Mouse (Mus musculus) intestine, postnatal 0 days (tissue): ENCODE results near the gene Col23a1. TPM values are rescaled to one million over a fixed set of nuclear protein-coding genes. Genes with fewer than 3 reads are reported as not detected.

Experiments
- ATAC-seq: fragments of 200-750 bp; cut with Nextera tagmentation; 2 replicates; pipeline ENCODE4 v1.8.0; 2017; ENCODE audit warnings: mild to moderate bottlenecking, moderate TSS enrichment, moderate library complexity
- H3K27ac ChIP-seq: fragments of 300-500 bp; sonication (generic); 2 replicates; pipeline ENCODE4 v1.5.1; 2014; ENCODE audit warnings: mild to moderate bottlenecking, low read depth, low read length, moderate library complexity
- H3K27me3 ChIP-seq: fragments of 300-500 bp; sonication (generic); replicated peaks from 2 replicates; pipeline ENCODE4 v1.6.1; 2014; ENCODE audit warnings: low read length, mixed read lengths; ENCODE audit not compliant: control insufficient read depth, insufficient read depth
- H3K36me3 ChIP-seq: fragments of 300-500 bp; sonication (generic); 2 replicates; pipeline ENCODE4 v1.6.1; 2014; ENCODE audit warnings: mild to moderate bottlenecking, moderate library complexity; ENCODE audit not compliant: control insufficient read depth, insufficient read depth
- H3K4me1 ChIP-seq: fragments of 300-500 bp; sonication (generic); replicated peaks from 2 replicates; pipeline ENCODE4 v1.6.1; 2014; ENCODE audit warnings: antibody characterized with exemption, low read length, mixed read lengths; ENCODE audit not compliant: control insufficient read depth, insufficient read depth
- H3K4me2 ChIP-seq: fragments of 300-500 bp; sonication (generic); replicated peaks from 2 replicates; pipeline ENCODE4 v1.6.1; 2014; ENCODE audit warnings: low read depth, mild to moderate bottlenecking, moderate library complexity
- H3K4me3 ChIP-seq: fragments of 300-500 bp; sonication (generic); 2 replicates; pipeline ENCODE4 v1.5.1; 2014; ENCODE audit warnings: low read depth, low read length
- H3K9ac ChIP-seq: fragments of 300-500 bp; sonication (generic); 2 replicates; pipeline ENCODE4 v1.6.1; 2014; ENCODE audit warnings: mild to moderate bottlenecking, low read depth, low read length
- H3K9me3 ChIP-seq: fragments of 300-500 bp; sonication (generic); 2 replicates; pipeline ENCODE4 v1.6.1; 2016; ENCODE audit warnings: mixed run types; ENCODE audit not compliant: control insufficient read depth
- CTCF ChIP-seq: sonication (generic); IDR thresholded peaks from 2 replicates; pipeline ENCODE4 v1.5.1; 2016; ENCODE audit warnings: low read depth, mild to moderate bottlenecking, control low read depth, antibody characterized with exemption, moderate library complexity
- WGBS: fragments of 180-500 bp; shearing (Covaris S2); extraction: QIAGEN DNeasy Blood & Tissue Kit; methylation state at CpG from one replicate; pipeline ENCODE4 v1.1.7; 2014; 5-methylcytosine and 5-hydroxymethylcytosine counted together
- polyA plus RNA-seq: library from polyadenylated mRNA; unstranded; fragments of >200 nt; fragmentation: Nextera tagmentation; extraction: Ambion mirVana; gene quantifications from 2 replicates; pipeline ENCODE4 v1.2.1, GENCODE M21; 2015

The Col23a1 gene
- polyA plus RNA-seq, 1 experiment from 2014 or later = 4.6 TPM

DNA sequence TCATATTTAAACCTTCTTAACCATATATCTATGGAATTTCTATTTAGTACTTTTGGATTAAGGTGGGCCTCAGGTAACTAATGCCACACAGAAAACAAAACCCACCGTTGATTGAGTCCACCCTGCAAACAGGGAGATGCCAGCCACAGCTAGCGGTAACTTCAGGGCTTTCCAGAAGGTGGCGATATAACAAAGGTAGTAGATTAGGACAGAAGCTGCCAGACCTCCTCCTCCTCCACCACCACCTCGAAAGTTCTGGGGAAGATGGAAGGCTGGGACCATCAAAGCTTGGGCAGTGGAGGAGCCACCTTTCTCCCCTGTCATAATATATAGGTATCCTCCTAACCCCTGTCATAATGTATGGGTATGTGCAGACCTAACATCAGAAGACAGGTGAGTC, 328.0 kb downstream of the Col23a1 start:
- no peak overlapping the region for H3K27ac ChIP-seq
- ATAC-seq = no peak
- TF ChIP-seq CTCF = peak; percentile 90
- no peaks in the 10 kb centered on the region for H3K9me3 ChIP-seq
- no peaks in the 10 kb centered on the region for H3K27me3 ChIP-seq
- no peak overlapping the region for H3K4me3 ChIP-seq
- H3K4me2 ChIP-seq = no peak overlapping the region
- no peak overlapping the region for H3K9ac ChIP-seq
- WGBS = 1% methylated on average over 4 of the region's 4 CpGs
- H3K36me3 ChIP-seq = peaks cover 4% of the 10 kb centered on the region
- peaks cover 3% of the 10 kb centered on the region; the same call in 1 of the 2 replicates for H3K4me1 ChIP-seq

DNA sequence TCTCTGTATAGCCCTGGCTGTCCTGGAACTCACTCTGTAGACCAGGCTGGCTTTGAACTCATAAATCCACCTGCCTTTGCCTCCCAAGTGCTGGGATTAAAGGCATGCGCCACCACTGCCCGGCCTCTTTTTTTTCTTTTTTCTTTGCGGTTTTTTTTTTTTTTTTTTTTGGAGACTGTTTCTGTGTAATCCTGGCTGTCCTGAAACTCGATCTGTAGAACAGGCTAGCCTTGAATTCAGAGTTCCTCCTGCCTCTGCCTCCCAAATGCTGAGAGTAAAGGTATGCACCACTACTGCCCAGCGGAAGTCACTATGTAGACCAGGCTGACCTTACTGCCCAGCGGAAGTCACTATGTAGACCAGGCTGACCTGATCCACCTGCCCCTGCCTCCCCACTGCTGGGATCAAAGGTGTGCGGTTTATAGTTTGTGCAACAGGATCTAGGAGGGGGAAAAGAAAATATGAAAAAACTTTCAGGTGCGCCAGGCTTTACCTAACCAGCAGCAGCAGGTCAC, 329.2 kb downstream of the Col23a1 start:
- peak overlapping the region; percentile 67; the same call in 1 of the 2 replicates for H3K27ac ChIP-seq
- 0 out of 2 replicates have a peak overlapping the region, but pooled peaks have one; percentile 22 for H3K9ac ChIP-seq
- H3K4me3 ChIP-seq = peak overlapping the region; percentile 28
- H3K4me2 ChIP-seq = peak overlapping the region; percentile 85
- no peak for TF ChIP-seq CTCF
- H3K36me3 ChIP-seq = peaks cover 16% of the 10 kb centered on the region
- peak; percentile 44 for ATAC-seq
- WGBS = 44% methylated on average over 8 of the region's 8 CpGs
- no peaks in the 10 kb centered on the region for H3K9me3 ChIP-seq
- no peaks in the 10 kb centered on the region for H3K27me3 ChIP-seq
- peaks cover 3% of the 10 kb centered on the region; the same call in 1 of the 2 replicates for H3K4me1 ChIP-seq

- Histone ChIP-seq H3K36me3 (peaks cover 22% of the 10 kb centered on the region), H3K4me1 (peaks cover 3% of the 10 kb centered on the region; the same call in 1 of the 2 replicates), H3K4me2 (peak within 1 kb of the TSS; percentile 85), H3K27ac (peak within 1 kb of the TSS; percentile 68), H3K9ac (peak within 1 kb of the TSS; percentile 66), H3K27me3 (no peaks in the 10 kb centered on the region), H3K4me3 (peak within 1 kb of the TSS; percentile 70), H3K9me3 (no peaks in the 10 kb centered on the region)
- ATAC-seq = peak; percentile 86
- 0 out of 2 replicates have a peak, but pooled peaks have one; percentile 2 for TF ChIP-seq CTCF
- WGBS = under 1% methylated on average over 51 of the region's 51 CpGs
Measured at GRCm38 (mm10) chr11:51619409-51620060, 329.8 kb downstream of the Col23a1 start, which contains the start of gene Nhp2. Gene Nhp2 (plus strand): TSS chr11:51619735.

- no peak for ATAC-seq
- no peaks in the 10 kb centered on the region for H3K4me1 ChIP-seq
- H3K4me3 ChIP-seq = peak overlapping the region; percentile 70
- WGBS = 0% methylated on average over 11 of the region's 11 CpGs
- peak overlapping the region; percentile 68; the same call in 1 of the 2 replicates for H3K27ac ChIP-seq
- TF ChIP-seq CTCF = no peak
- peaks cover 28% of the 10 kb centered on the region for H3K36me3 ChIP-seq
- H3K9ac ChIP-seq = peak overlapping the region; percentile 66
- H3K27me3 ChIP-seq = no peaks in the 10 kb centered on the region
- peak overlapping the region; percentile 85 for H3K4me2 ChIP-seq
- H3K9me3 ChIP-seq = no peaks in the 10 kb centered on the region
Measured at GRCm38 (mm10) chr11:51620084-51620483, 330.4 kb downstream of the Col23a1 start.

- 93% methylated on average over 2 of the region's 2 CpGs for WGBS
- no peak overlapping the region for H3K9ac ChIP-seq
- TF ChIP-seq CTCF = no peak
- ATAC-seq = no peak
- H3K4me1 ChIP-seq = no peaks in the 10 kb centered on the region
- H3K27ac ChIP-seq = no peak overlapping the region
- H3K4me3 ChIP-seq = no peak overlapping the region
- no peak overlapping the region for H3K4me2 ChIP-seq
- H3K36me3 ChIP-seq = peaks cover 44% of the 10 kb centered on the region
- H3K9me3 ChIP-seq = no peaks in the 10 kb centered on the region
- no peaks in the 10 kb centered on the region for H3K27me3 ChIP-seq
Measured at GRCm38 (mm10) chr11:51621776-51622175, 332.1 kb downstream of the Col23a1 start.

DNA sequence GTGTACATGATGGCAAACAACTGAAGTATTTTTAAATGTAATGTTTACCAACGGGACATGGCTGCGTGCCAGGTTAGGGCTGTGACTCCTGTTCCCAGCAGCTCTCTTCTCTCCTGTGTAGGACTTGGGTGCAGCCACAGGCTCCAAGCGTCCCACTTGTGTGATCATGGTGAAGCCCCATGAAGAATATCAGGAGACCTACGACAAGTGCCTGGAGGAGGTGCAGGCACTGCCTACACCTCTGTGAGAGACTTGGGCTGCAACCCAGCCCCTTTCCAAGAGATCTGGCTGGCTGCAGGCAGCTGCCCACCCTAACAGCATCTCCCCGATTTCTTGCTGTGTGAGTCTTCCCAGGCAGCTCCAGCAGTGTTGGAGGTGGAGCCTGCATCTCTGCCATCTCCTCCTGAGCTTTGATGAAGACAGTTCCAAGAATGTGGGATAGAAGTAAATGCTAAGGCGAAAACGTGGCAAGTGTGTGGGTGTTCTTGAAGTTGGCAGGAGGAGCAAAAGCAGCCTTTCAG, 333.3 kb downstream of the Col23a1 start:
- no peak overlapping the region; the same call in 1 of the 2 replicates for H3K27ac ChIP-seq
- H3K4me1 ChIP-seq = no peaks in the 10 kb centered on the region
- no peaks in the 10 kb centered on the region for H3K9me3 ChIP-seq
- ATAC-seq = no peak
- TF ChIP-seq CTCF = no peak
- H3K36me3 ChIP-seq = peaks cover 45% of the 10 kb centered on the region
- no peak overlapping the region for H3K9ac ChIP-seq
- no peak overlapping the region for H3K4me2 ChIP-seq
- no peaks in the 10 kb centered on the region for H3K27me3 ChIP-seq
- H3K4me3 ChIP-seq = no peak overlapping the region
- 87% methylated on average over 7 of the region's 7 CpGs for WGBS
